Mouse (Mus musculus): ENCODE measurements around the gene Tsnax. TPM values are rescaled to one million over a fixed set of nuclear protein-coding genes. Genes with fewer than 3 reads are reported as not detected.

The Tsnax gene
- 16.4 and 18.4 TPM in 2 replicates for polyA plus RNA-seq (2012; ENCODE audit: low replicate concordance)

DNA sequence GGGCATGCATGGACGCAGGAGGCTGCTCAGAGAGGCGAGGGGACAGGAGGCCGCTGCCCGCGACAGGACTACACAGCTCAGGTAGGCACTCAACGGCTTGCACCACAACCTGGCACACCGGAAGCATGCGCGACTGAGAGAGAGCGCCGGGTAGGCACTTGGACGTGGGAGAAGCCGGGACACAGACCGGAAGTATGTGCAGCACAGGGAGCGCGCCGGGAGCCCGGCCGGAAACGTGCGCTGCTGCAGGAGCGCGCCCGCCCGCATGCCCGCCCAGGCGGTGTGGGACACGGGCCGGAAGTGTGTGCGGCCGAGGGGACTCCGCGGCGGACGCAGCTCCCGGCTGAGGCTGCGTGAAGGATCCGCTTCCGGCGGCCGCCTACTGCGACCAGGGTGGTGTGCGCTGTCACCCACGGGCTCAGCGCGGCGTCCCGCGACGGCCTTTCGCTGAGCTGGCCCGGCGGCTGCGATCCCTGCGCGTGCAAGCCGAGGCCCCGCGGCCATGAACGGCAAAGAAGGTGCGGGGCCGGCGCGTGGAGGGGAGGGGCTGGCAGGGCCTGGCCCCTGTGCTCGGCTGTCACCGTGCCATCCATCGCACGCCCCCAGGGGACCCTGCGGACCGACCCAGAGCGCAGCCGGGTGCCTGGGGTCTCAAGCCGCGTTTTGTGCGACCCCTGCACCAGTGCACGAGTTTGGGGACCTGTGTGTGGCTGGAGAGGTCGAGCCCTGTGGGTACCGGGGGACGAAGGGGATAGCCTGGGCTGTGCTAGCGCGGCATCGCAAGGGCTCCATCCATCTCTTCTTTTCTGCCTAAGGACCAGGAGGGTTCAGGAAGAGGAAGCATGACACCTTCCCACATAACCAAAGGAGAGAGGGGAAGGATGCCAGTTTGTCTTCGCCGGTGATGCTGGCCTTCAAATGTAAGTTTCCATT is at the start of gene Tsnax:
TSS of gene Tsnax (plus strand) at position 303 of the 933 bp plus-strand sequence.

DNA sequence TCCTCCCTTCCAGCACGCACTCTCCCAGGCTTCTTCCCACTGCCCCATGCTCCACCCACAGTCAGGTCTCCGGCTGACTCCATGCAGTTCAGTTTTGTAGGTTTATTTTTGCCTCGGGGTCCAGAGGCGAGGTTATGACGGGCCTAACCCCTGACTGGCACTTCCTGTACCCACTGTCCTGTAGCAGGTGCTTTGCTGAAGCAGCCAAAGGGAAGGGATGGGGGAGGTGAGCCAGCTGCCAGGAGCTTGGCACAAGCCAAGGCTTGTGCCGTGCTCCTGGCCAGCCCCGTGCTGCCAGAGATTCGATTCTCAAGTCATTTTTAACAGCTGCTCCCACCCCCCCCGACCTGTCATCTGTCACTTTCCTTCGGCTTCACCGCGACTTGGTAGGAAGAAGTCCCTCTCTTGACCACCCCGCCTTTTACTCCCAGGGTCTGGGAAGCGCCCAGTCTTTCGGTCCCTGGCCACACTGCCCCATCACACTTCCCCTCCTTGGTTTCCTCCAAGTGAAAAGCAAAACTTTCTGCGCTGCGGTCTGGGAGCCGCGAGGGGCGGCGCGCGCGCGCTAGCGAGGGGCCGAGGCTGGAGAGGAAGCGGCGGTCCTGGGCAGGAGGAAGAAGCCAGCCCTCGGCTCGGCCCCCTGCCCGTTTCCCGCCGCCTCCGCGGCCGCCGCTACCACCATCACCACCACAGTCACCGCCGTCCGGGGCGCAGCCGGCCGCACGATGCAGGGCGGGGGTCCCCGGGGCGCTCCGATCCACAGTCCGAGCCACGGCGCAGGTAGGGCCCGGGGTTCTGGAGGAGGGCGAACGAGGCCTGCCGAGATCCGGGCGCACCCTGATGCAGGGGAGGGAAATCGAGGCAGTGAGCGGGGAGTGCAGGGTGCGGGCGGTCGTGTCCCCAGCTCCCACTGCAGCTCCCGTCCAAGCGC is 41.0 kb downstream of the Tsnax start, which contains the start of gene Disc1:
TSS of gene Disc1 (plus strand) at position 691 of the 931 bp plus-strand sequence.

Other genes starting within 250 kb of the Tsnax start
- gene Trim67, start 219.9 kb upstream of the Tsnax start, polyA plus RNA-seq (2012; ENCODE audit: low replicate concordance): not detected in 2 replicates
- gene Gnpat, start 150.0 kb upstream of the Tsnax start, polyA plus RNA-seq (2012; ENCODE audit: low replicate concordance): 42.4 and 52.0 TPM in 2 replicates
- 7.6 and 16.2 TPM in 2 replicates for gene 2810004N23Rik, start 149.9 kb upstream of the Tsnax start, polyA plus RNA-seq (2012; ENCODE audit: low replicate concordance)
- 8.4 and 10.4 TPM in 2 replicates for gene Exoc8, start 115.3 kb upstream of the Tsnax start, polyA plus RNA-seq (2012; ENCODE audit: low replicate concordance)
- 5.8 and 12.3 TPM in 2 replicates for gene Sprtn, start 115.1 kb upstream of the Tsnax start, polyA plus RNA-seq (2012; ENCODE audit: low replicate concordance)
- gene Egln1, start 63.7 kb upstream of the Tsnax start, polyA plus RNA-seq (2012; ENCODE audit: low replicate concordance): 12.1 and 23.5 TPM in 2 replicates
- gene Disc1, start 41.2 kb downstream of the Tsnax start, polyA plus RNA-seq (2012; ENCODE audit: low replicate concordance): 1.2 and 2.1 TPM in 2 replicates